Mouse (Mus musculus) midbrain, postnatal 0 days (tissue): ENCODE data around the gene Gm16223. TPM values are rescaled to one million over a fixed set of nuclear protein-coding genes. Genes with fewer than 3 reads are reported as not detected.

Experiments used
- ATAC-seq: fragments of 200-750 bp; cut with Nextera tagmentation; 2 replicates; pipeline ENCODE4 v1.8.0; 2017; ENCODE audit warnings: moderate number of reproducible peaks, mild to moderate bottlenecking, moderate TSS enrichment, moderate library complexity; ENCODE audit not compliant: low FRiP score
- DNase-seq: peaks from one replicate; pipeline ENCODE4 v3.0.0-alpha.2; 2015; ENCODE audit warnings: low spot score
- H3K27ac ChIP-seq: fragments of 300-500 bp; sonication (generic); 2 replicates; pipeline ENCODE4 v1.5.1; 2014; ENCODE audit warnings: low read depth, mild to moderate bottlenecking, low read length, mixed read lengths
- H3K27me3 ChIP-seq: fragments of 300-500 bp; sonication (generic); 2 replicates; pipeline ENCODE4 v1.6.1; 2014; ENCODE audit warnings: low read length, control low read depth, mixed read lengths; ENCODE audit not compliant: insufficient read depth
- H3K36me3 ChIP-seq: fragments of 300-500 bp; sonication (generic); 2 replicates; pipeline ENCODE4 v1.6.1; 2014; ENCODE audit warnings: low read length, control low read depth, mixed read lengths; ENCODE audit not compliant: insufficient read depth
- H3K4me1 ChIP-seq: fragments of 300-500 bp; sonication (generic); 2 replicates; pipeline ENCODE4 v1.6.1; 2014; ENCODE audit warnings: mild to moderate bottlenecking, control low read depth, antibody characterized with exemption, low read length, mixed read lengths; ENCODE audit not compliant: insufficient read depth
- H3K4me2 ChIP-seq: fragments of 300-500 bp; sonication (generic); 2 replicates; pipeline ENCODE4 v1.6.1; 2014; ENCODE audit warnings: low read depth, mild to moderate bottlenecking, low read length, mixed read lengths; ENCODE audit not compliant: poor library complexity, severe bottlenecking
- H3K4me3 ChIP-seq: fragments of 300-500 bp; sonication (generic); 2 replicates; pipeline ENCODE4 v1.5.1; 2014; ENCODE audit warnings: low read depth, mild to moderate bottlenecking, low read length, moderate library complexity
- H3K9ac ChIP-seq: fragments of 300-500 bp; sonication (generic); replicated peaks from 2 replicates; pipeline ENCODE4 v1.6.1; 2014; ENCODE audit warnings: mild to moderate bottlenecking, low read length, moderate library complexity, mixed read lengths; ENCODE audit not compliant: poor library complexity, severe bottlenecking
- H3K9me3 ChIP-seq: fragments of 300-500 bp; sonication (generic); 2 replicates; pipeline ENCODE4 v1.6.1; 2016; ENCODE audit warnings: low read length, control low read depth
- CTCF ChIP-seq: IDR thresholded peaks from 2 replicates; pipeline ENCODE4 v1.5.1; 2016; ENCODE audit warnings: antibody characterized with exemption, mild to moderate bottlenecking
- WGBS: fragments of 180-500 bp; shearing (Covaris S2); extraction: QIAGEN DNeasy Blood & Tissue Kit; methylation state at CpG from one replicate; pipeline ENCODE4 v1.1.7; 2014; 5-methylcytosine and 5-hydroxymethylcytosine counted together
- polyA plus RNA-seq: library from polyadenylated mRNA; unstranded; fragments of >200 nt; fragmentation: Nextera tagmentation; extraction: Ambion mirVana; gene quantifications from 2 replicates; pipeline ENCODE4 v1.2.1, GENCODE M21; 2015
- total RNA-seq: library from RNA; depleted of rRNA; stranded (reverse); fragments of >200 nt; gene quantifications from 2 replicates; pipeline ENCODE4 v1.2.3, GENCODE M21; 2014; rRNA removed

The Gm16223 gene
- total and polyA plus RNA-seq, 2 experiments from 2014 or later = 0.33 TPM; not detected in 1

GRCm38 (mm10) chr5:42239291-42239690, 171.5 kb downstream of the Gm16223 start:
- Histone ChIP-seq H3K4me2 (no peak overlapping the region), H3K27ac (no peak overlapping the region), H3K4me1 (no peaks in the 10 kb centered on the region), H3K36me3 (no peaks in the 10 kb centered on the region), H3K4me3 (no peak overlapping the region), H3K9ac (no peak overlapping the region), H3K27me3 (no peaks in the 10 kb centered on the region), H3K9me3 (no peaks in the 10 kb centered on the region)
- no peak for ATAC-seq
- no peak for DNase-seq
- TF ChIP-seq CTCF = no peak
- 61% methylated on average over 5 of the region's 5 CpGs for WGBS

GRCm38 (mm10) chr5:42239806-42240205, 172.0 kb downstream of the Gm16223 start:
- no peak for ATAC-seq
- no peak for TF ChIP-seq CTCF
- H3K36me3 ChIP-seq = no peaks in the 10 kb centered on the region

DNA sequence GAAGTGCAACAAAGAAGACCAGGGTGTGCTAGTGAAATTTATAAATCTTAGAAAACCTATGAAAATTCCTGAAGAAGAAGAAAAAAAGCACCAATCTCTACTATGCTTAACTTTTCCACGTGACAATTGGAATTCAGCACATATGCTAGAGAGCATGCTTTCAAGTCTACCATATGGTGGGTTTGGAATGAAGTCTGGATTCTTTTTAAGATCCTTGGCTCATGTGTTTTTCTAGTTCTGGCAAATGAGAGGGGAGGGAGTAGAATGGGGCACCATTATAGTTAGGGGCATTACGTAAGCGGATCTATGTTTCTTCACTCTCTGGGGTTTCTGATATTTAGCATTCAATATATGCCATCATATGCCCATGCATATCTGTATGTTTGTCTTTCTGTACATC, 182.6 kb downstream of the Gm16223 start:
- DNase-seq = no peak

More at GRCm38 (mm10) chr5:42239806-42240205, 172.0 kb downstream of the Gm16223 start:
- no peak overlapping the region for H3K4me2 ChIP-seq
- H3K27ac ChIP-seq = no peak overlapping the region
- no peak for DNase-seq
- H3K9ac ChIP-seq = no peak overlapping the region
- no peaks in the 10 kb centered on the region for H3K9me3 ChIP-seq
- H3K4me3 ChIP-seq = no peak overlapping the region
- no peaks in the 10 kb centered on the region for H3K27me3 ChIP-seq
- H3K4me1 ChIP-seq = no peaks in the 10 kb centered on the region

More for the DNA sequence above, 182.6 kb downstream of the Gm16223 start:
- Histone ChIP-seq H3K4me3 (no peak overlapping the region), H3K9ac (no peak overlapping the region), H3K27me3 (no peaks in the 10 kb centered on the region), H3K27ac (no peak overlapping the region), H3K4me2 (no peak overlapping the region), H3K36me3 (no peaks in the 10 kb centered on the region), H3K9me3 (no peaks in the 10 kb centered on the region), H3K4me1 (no peaks in the 10 kb centered on the region)
- 92% methylated on average over 3 of the region's 3 CpGs for WGBS
- no peak for ATAC-seq
- TF ChIP-seq CTCF = no peak

Other genes with a start within 250 kb of the Gm16223 start
- gene Bod1l, start 223.6 kb upstream of the Gm16223 start, total RNA-seq = 16.6 and 20.0 TPM in 2 replicates
- 24.2 and 30.6 TPM in 2 replicates for gene Bod1l, start 223.6 kb upstream of the Gm16223 start, polyA plus RNA-seq